Mouse (Mus musculus): Measurements from ENCODE around the gene Col25a1. TPM values are rescaled to one million over a fixed set of nuclear protein-coding genes. Genes with fewer than 3 reads are reported as not detected.
A peak's percentile ranks its signal among the peaks of the same experiment; 100 is the strongest.

Col25a1 gene
- polyA plus RNA-seq, 1 experiment: 2.8 TPM

DNA sequence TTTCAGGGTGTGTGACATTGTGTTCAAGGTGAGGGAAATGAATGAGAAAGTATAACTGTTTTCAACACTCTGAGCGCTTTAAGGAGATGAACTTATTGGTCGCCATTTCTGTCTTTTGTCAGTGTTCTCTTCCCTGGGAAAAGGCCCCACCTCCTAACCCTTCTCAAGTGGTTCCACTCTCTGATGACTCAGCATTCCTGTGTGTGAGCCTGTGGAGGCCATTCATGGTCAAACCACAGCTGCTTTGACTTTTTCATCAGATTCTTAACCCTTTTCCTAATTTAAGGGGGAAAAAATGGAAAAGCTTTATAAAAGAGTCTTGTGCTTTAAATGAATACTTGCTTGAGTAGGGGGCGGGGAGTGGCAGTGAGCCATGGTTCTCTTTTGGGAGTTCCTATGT lies 89.5 kb downstream of the Col25a1 start:
- no peak for TF ChIP-seq TCF12 (IDR thresholded peaks at IDR 0.05; ENCODE audit: insufficient read depth, poor library complexity, severe bottlenecking)
- TF ChIP-seq MYOG (IDR thresholded peaks at IDR 0.05; ENCODE audit: control insufficient read depth in 1 of 3, insufficient read depth in 1 of 3, insufficient read length in 2 of 3, low read depth in 2 of 3): no peak
- no peak for TF ChIP-seq POLR2AphosphoS2 (IDR thresholded peaks at IDR 0.05; ENCODE audit: insufficient read length, low read depth)
- TF ChIP-seq MAX (IDR thresholded peaks at IDR 0.05; ENCODE audit: low read depth): no peak
- no peak for TF ChIP-seq USF1 (IDR thresholded peaks at IDR 0.05; ENCODE audit: low read depth)
- no peak for TF ChIP-seq SRF (IDR thresholded peaks at IDR 0.05; ENCODE audit: control insufficient read depth, insufficient read length, low read depth)
- TF ChIP-seq MYOD1 (IDR thresholded peaks at IDR 0.05; ENCODE audit: control insufficient read depth in 1 of 3, insufficient read length in 2 of 3, low read depth in 2 of 3): no peak
- no peak for TF ChIP-seq E2F4 (IDR thresholded peaks at IDR 0.05; ENCODE audit: insufficient read depth)
- TF ChIP-seq REST (IDR thresholded peaks at IDR 0.05; ENCODE audit: insufficient read depth, insufficient read length): no peak
- TF ChIP-seq CEBPB (IDR thresholded peaks at IDR 0.05; ENCODE audit: insufficient read depth, poor library complexity, severe bottlenecking): no peak
- no peak for TF ChIP-seq TCF3 (IDR thresholded peaks at IDR 0.05; ENCODE audit: insufficient read length, low read depth)
- Histone ChIP-seq H3K79me2 (ENCODE audit: control insufficient read depth, insufficient read depth) (no peaks in the 10 kb centered on the region), H3K4me2 (ENCODE audit: low read depth) (no peak overlapping the region), H3K27me3 (ENCODE audit: control insufficient read depth, insufficient read depth, insufficient read length) (no peaks in the 10 kb centered on the region), H3K36me3 (ENCODE audit: control insufficient read depth, insufficient read depth) (no peaks in the 10 kb centered on the region), H3ac (ENCODE audit: control insufficient read depth, insufficient read length) (no peak overlapping the region), H3K4me3 (no peak overlapping the region)

- Histone ChIP-seq H3K27me3 (ENCODE audit: control insufficient read depth, insufficient read depth, insufficient read length) (no peaks in the 10 kb centered on the region), H3K4me3 (no peak overlapping the region), H3K36me3 (ENCODE audit: control insufficient read depth, insufficient read depth) (no peaks in the 10 kb centered on the region), H3K4me2 (ENCODE audit: low read depth) (no peak overlapping the region), H3K79me2 (ENCODE audit: control insufficient read depth, insufficient read depth) (no peaks in the 10 kb centered on the region), H3ac (ENCODE audit: control insufficient read depth, insufficient read length) (no peak overlapping the region)
- peak; percentile 67 for TF ChIP-seq TCF3 (IDR thresholded peaks at IDR 0.05; ENCODE audit: insufficient read length, low read depth)
- no peak for TF ChIP-seq CEBPB (IDR thresholded peaks at IDR 0.05; ENCODE audit: insufficient read depth, poor library complexity, severe bottlenecking)
- peak; percentile 71 to 97 (median 97) for TF ChIP-seq MYOD1 (IDR thresholded peaks at IDR 0.05; ENCODE audit: control insufficient read depth in 1 of 3, insufficient read length in 2 of 3, low read depth in 2 of 3)
- TF ChIP-seq MAX (IDR thresholded peaks at IDR 0.05; ENCODE audit: low read depth): no peak
- peak; percentile 77 for TF ChIP-seq TCF12 (IDR thresholded peaks at IDR 0.05; ENCODE audit: insufficient read depth, poor library complexity, severe bottlenecking)
- no peak for TF ChIP-seq POLR2AphosphoS2 (IDR thresholded peaks at IDR 0.05; ENCODE audit: insufficient read length, low read depth)
- no peak for TF ChIP-seq POLR2A (IDR thresholded peaks at IDR 0.05; ENCODE audit: insufficient read length, low read depth)
- peak; percentile 81 to 99 (median 93) for TF ChIP-seq MYOG (IDR thresholded peaks at IDR 0.05; ENCODE audit: control insufficient read depth in 1 of 3, insufficient read depth in 1 of 3, insufficient read length in 2 of 3, low read depth in 2 of 3)
- TF ChIP-seq E2F4 (IDR thresholded peaks at IDR 0.05; ENCODE audit: insufficient read depth): no peak
- TF ChIP-seq SRF (IDR thresholded peaks at IDR 0.05; ENCODE audit: control insufficient read depth, insufficient read length, low read depth): no peak
These were observed 96.9 kb downstream of the Col25a1 start for GRCm38 (mm10) chr3:130228186-130228585.

GRCm38 (mm10) chr3:130232944-130233343 lies 101.6 kb downstream of the Col25a1 start:
- H3K4me2 ChIP-seq (ENCODE audit: low read depth): no peak overlapping the region
- TF ChIP-seq TCF12 (IDR thresholded peaks at IDR 0.05; ENCODE audit: insufficient read depth, poor library complexity, severe bottlenecking) (no peak), E2F4 (IDR thresholded peaks at IDR 0.05; ENCODE audit: insufficient read depth) (no peak), MYOD1 (IDR thresholded peaks at IDR 0.05; ENCODE audit: control insufficient read depth in 1 of 3, insufficient read length in 2 of 3, low read depth in 2 of 3) (no peak)
- H3K27me3 ChIP-seq (ENCODE audit: control insufficient read depth, insufficient read depth, insufficient read length): no peaks in the 10 kb centered on the region
- no peak overlapping the region for H3K4me3 ChIP-seq
- H3ac ChIP-seq (ENCODE audit: control insufficient read depth, insufficient read length): no peak overlapping the region
- no peaks in the 10 kb centered on the region for H3K36me3 ChIP-seq (ENCODE audit: control insufficient read depth, insufficient read depth)
- no peaks in the 10 kb centered on the region for H3K79me2 ChIP-seq (ENCODE audit: control insufficient read depth, insufficient read depth)

GRCm38 (mm10) chr3:130235233-130235632 lies 103.9 kb downstream of the Col25a1 start:
- Histone ChIP-seq H3K27me3 (ENCODE audit: control insufficient read depth, insufficient read depth, insufficient read length) (no peaks in the 10 kb centered on the region), H3K36me3 (ENCODE audit: control insufficient read depth, insufficient read depth) (no peaks in the 10 kb centered on the region), H3K4me2 (ENCODE audit: low read depth) (no peak overlapping the region), H3K79me2 (ENCODE audit: control insufficient read depth, insufficient read depth) (no peaks in the 10 kb centered on the region), H3ac (ENCODE audit: control insufficient read depth, insufficient read length) (no peak overlapping the region), H3K4me3 (no peak overlapping the region)
- no peak for TF ChIP-seq CEBPB (IDR thresholded peaks at IDR 0.05; ENCODE audit: insufficient read depth, poor library complexity, severe bottlenecking)
- no peak for TF ChIP-seq REST (IDR thresholded peaks at IDR 0.05; ENCODE audit: insufficient read depth, insufficient read length)
- no peak for TF ChIP-seq POLR2AphosphoS2 (IDR thresholded peaks at IDR 0.05; ENCODE audit: insufficient read length, low read depth)
- no peak for TF ChIP-seq MAX (IDR thresholded peaks at IDR 0.05; ENCODE audit: low read depth)
- no peak for TF ChIP-seq TCF12 (IDR thresholded peaks at IDR 0.05; ENCODE audit: insufficient read depth, poor library complexity, severe bottlenecking)
- TF ChIP-seq E2F4 (IDR thresholded peaks at IDR 0.05; ENCODE audit: insufficient read depth): no peak
- TF ChIP-seq POLR2A (IDR thresholded peaks at IDR 0.05; ENCODE audit: insufficient read length, low read depth): no peak
- TF ChIP-seq MYOD1 (IDR thresholded peaks at IDR 0.05; ENCODE audit: control insufficient read depth in 1 of 3, insufficient read length in 2 of 3, low read depth in 2 of 3): no peak
- TF ChIP-seq USF1 (IDR thresholded peaks at IDR 0.05; ENCODE audit: low read depth): no peak
- no peak for TF ChIP-seq MYOG (IDR thresholded peaks at IDR 0.05; ENCODE audit: control insufficient read depth in 1 of 3, insufficient read depth in 1 of 3, insufficient read length in 2 of 3, low read depth in 2 of 3)
- no peak for TF ChIP-seq SRF (IDR thresholded peaks at IDR 0.05; ENCODE audit: control insufficient read depth, insufficient read length, low read depth)
- TF ChIP-seq TCF3 (IDR thresholded peaks at IDR 0.05; ENCODE audit: insufficient read length, low read depth): no peak

DNA sequence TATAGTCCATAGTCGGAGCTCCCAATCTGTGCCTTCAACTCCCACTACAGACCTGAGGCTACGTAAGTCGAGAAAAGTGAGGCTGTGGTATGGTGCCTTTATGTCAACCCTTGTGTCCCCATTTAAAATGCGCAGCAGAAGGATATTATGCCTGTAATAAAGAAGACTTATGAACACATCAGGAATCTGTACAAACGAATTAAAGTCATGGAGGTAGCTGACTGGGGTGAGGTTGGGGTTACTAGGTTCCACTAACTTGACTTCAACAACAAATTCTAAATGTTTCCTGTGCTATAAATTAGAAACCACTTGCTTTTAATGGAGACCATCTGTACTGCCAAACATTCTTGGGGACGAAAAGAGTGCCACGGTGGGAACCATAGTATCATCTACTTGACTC lies 104.8 kb downstream of the Col25a1 start:
- H3K36me3 ChIP-seq (ENCODE audit: control insufficient read depth, insufficient read depth): no peaks in the 10 kb centered on the region
- no peak overlapping the region for H3ac ChIP-seq (ENCODE audit: control insufficient read depth, insufficient read length)
- TF ChIP-seq TCF3 (IDR thresholded peaks at IDR 0.05; ENCODE audit: insufficient read length, low read depth) (no peak), MAX (IDR thresholded peaks at IDR 0.05; ENCODE audit: low read depth) (no peak), USF1 (IDR thresholded peaks at IDR 0.05; ENCODE audit: low read depth) (no peak), REST (IDR thresholded peaks at IDR 0.05; ENCODE audit: insufficient read depth, insufficient read length) (no peak), POLR2A (IDR thresholded peaks at IDR 0.05; ENCODE audit: insufficient read length, low read depth) (no peak), POLR2AphosphoS2 (IDR thresholded peaks at IDR 0.05; ENCODE audit: insufficient read length, low read depth) (no peak), MYOG (IDR thresholded peaks at IDR 0.05; ENCODE audit: control insufficient read depth in 1 of 3, insufficient read depth in 1 of 3, insufficient read length in 2 of 3, low read depth in 2 of 3) (no peak), TCF12 (IDR thresholded peaks at IDR 0.05; ENCODE audit: insufficient read depth, poor library complexity, severe bottlenecking) (no peak)
- H3K4me3 ChIP-seq: no peak overlapping the region
- no peaks in the 10 kb centered on the region for H3K27me3 ChIP-seq (ENCODE audit: control insufficient read depth, insufficient read depth, insufficient read length)
- H3K4me2 ChIP-seq (ENCODE audit: low read depth): no peak overlapping the region
- no peaks in the 10 kb centered on the region for H3K79me2 ChIP-seq (ENCODE audit: control insufficient read depth, insufficient read depth)
